Mouse (Mus musculus) forebrain, embryonic 11.5 days (tissue): ENCODE data around the gene Tubb4b. TPM values are rescaled to one million over a fixed set of nuclear protein-coding genes. Genes with fewer than 3 reads are reported as not detected.

Experiments
- ATAC-seq: fragments of 200-750 bp; cut with Nextera tagmentation; replicated peaks from 2 replicates; pipeline ENCODE4 v1.8.0; 2017; ENCODE audit warnings: moderate TSS enrichment; ENCODE audit not compliant: low FRiP score
- DNase-seq: peaks from one replicate; pipeline ENCODE4 v3.0.0-alpha.2; 2017; ENCODE audit warnings: low spot score
- H3K27ac ChIP-seq: fragments of 300-500 bp; sonication (generic); 2 replicates; pipeline ENCODE4 v1.5.1; 2014; ENCODE audit warnings: low read depth, low read length
- H3K27me3 ChIP-seq: fragments of 300-500 bp; sonication (generic); 2 replicates; pipeline ENCODE4 v1.6.1; 2014; ENCODE audit warnings: mild to moderate bottlenecking, low read length, mixed read lengths; ENCODE audit not compliant: control insufficient read depth, insufficient read depth
- H3K36me3 ChIP-seq: fragments of 300-500 bp; sonication (generic); 2 replicates; pipeline ENCODE4 v1.6.1; 2014; ENCODE audit warnings: mild to moderate bottlenecking, low read length, moderate library complexity, mixed read lengths; ENCODE audit not compliant: control insufficient read depth, insufficient read depth
- H3K4me1 ChIP-seq: fragments of 300-500 bp; sonication (generic); replicated peaks from 2 replicates; pipeline ENCODE4 v1.6.1; 2014; ENCODE audit warnings: low read length, mixed read lengths; ENCODE audit not compliant: control insufficient read depth, insufficient read depth
- H3K4me2 ChIP-seq: fragments of 300-500 bp; sonication (generic); 2 replicates; pipeline ENCODE4 v1.6.1; 2014; ENCODE audit warnings: low read depth, mild to moderate bottlenecking, low read length, moderate library complexity, mixed read lengths; ENCODE audit not compliant: severe bottlenecking
- H3K4me3 ChIP-seq: fragments of 300-500 bp; sonication (generic); 2 replicates; pipeline ENCODE4 v1.5.1; 2014; ENCODE audit warnings: low read depth, low read length
- H3K9ac ChIP-seq: fragments of 300-500 bp; sonication (generic); 2 replicates; pipeline ENCODE4 v1.6.1; 2014; ENCODE audit warnings: low read length
- H3K9me3 ChIP-seq: fragments of 300-500 bp; sonication (generic); 2 replicates; pipeline ENCODE4 v1.6.1; 2016; ENCODE audit warnings: low read length, mixed read lengths; ENCODE audit not compliant: control insufficient read depth
- WGBS: fragments of 180-500 bp; shearing (Covaris S2); extraction: QIAGEN DNeasy Blood & Tissue Kit; methylation state at CpG from one replicate; pipeline ENCODE4 v1.1.7; 2014; 5-methylcytosine and 5-hydroxymethylcytosine counted together
- polyA plus RNA-seq: library from polyadenylated mRNA; unstranded; fragments of >200 nt; fragmentation: Nextera tagmentation; extraction: Ambion mirVana; gene quantifications from 2 replicates; pipeline ENCODE4 v1.2.1, GENCODE M21; 2014

Gene Tubb4b
- polyA plus RNA-seq, 1 experiment from 2014 or later, result 615 TPM

GRCm38 (mm10) chr2:25224766-25225752 lies 557 bp upstream of the Tubb4b start:
- peaks cover 5% of the 10 kb centered on the region; the same call in 1 of the 2 replicates for H3K4me1 ChIP-seq
- peak overlapping the region; percentile 51 for H3K4me2 ChIP-seq
- H3K36me3 ChIP-seq, result no peaks in the 10 kb centered on the region
- H3K9me3 ChIP-seq, result no peaks in the 10 kb centered on the region
- no peaks in the 10 kb centered on the region for H3K27me3 ChIP-seq
- DNase-seq (peak; percentile 98), ATAC-seq (peak; percentile 97)
- H3K4me3 ChIP-seq, result peak overlapping the region; percentile 92
- 2% methylated on average over 41 of the region's 41 CpGs for WGBS
- peak overlapping the region; percentile 97 for H3K27ac ChIP-seq
- H3K9ac ChIP-seq, result peak overlapping the region; percentile 70

GRCm38 (mm10) chr2:25223681-25224491 lies 616 bp downstream of the Tubb4b start:
- 1% methylated on average over 52 of the region's 53 CpGs for WGBS
- Histone ChIP-seq H3K4me2 (peak overlapping the region; percentile 94), H3K27ac (peak overlapping the region; percentile 89), H3K4me1 (peaks cover 5% of the 10 kb centered on the region; the same call in 1 of the 2 replicates), H3K9me3 (no peaks in the 10 kb centered on the region), H3K36me3 (no peaks in the 10 kb centered on the region), H3K4me3 (peak overlapping the region; percentile 92), H3K27me3 (no peaks in the 10 kb centered on the region), H3K9ac (peak overlapping the region; percentile 86)
- ATAC-seq (peak; percentile 39), DNase-seq (peak; percentile 86)

GRCm38 (mm10) chr2:25221331-25221772 lies 3.1 kb downstream of the Tubb4b start:
- WGBS, result 79% methylated on average over 5 of the region's 5 CpGs
- Histone ChIP-seq H3K9ac (no peak overlapping the region), H3K4me2 (no peak overlapping the region), H3K9me3 (no peaks in the 10 kb centered on the region), H3K4me3 (no peak overlapping the region), H3K27me3 (no peaks in the 10 kb centered on the region), H3K27ac (no peak overlapping the region), H3K36me3 (no peaks in the 10 kb centered on the region), H3K4me1 (peaks cover 5% of the 10 kb centered on the region; the same call in 1 of the 2 replicates)
- ATAC-seq (no peak), DNase-seq (no peak)

- H3K27me3 ChIP-seq, result no peaks in the 10 kb centered on the region
- H3K4me2 ChIP-seq, result no peak within 1 kb of the TSS
- H3K27ac ChIP-seq, result no peak within 1 kb of the TSS
- H3K4me1 ChIP-seq, result peaks cover 2% of the 10 kb centered on the region; the same call in 1 of the 2 replicates
- no peak within 1 kb of the TSS for H3K9ac ChIP-seq
- no peaks in the 10 kb centered on the region for H3K9me3 ChIP-seq
- H3K4me3 ChIP-seq, result no peak within 1 kb of the TSS
- no peaks in the 10 kb centered on the region for H3K36me3 ChIP-seq
- DNase-seq (no peak), ATAC-seq (no peak)
Observed at GRCm38 (mm10) chr2:25218445-25218844, 6.1 kb downstream of the Tubb4b start, which contains the start of gene Fam166a. Gene Fam166a (plus strand): TSS chr2:25218745.

GRCm38 (mm10) chr2:25217666-25218065 lies 6.8 kb downstream of the Tubb4b start:
- 65% methylated on average over 2 of the region's 2 CpGs for WGBS
- no peak for DNase-seq
- H3K4me1 ChIP-seq, result no peaks in the 10 kb centered on the region
- H3K27ac ChIP-seq, result no peak overlapping the region
- no peaks in the 10 kb centered on the region for H3K36me3 ChIP-seq
- no peaks in the 10 kb centered on the region for H3K9me3 ChIP-seq
- no peak overlapping the region for H3K4me3 ChIP-seq
- no peak overlapping the region for H3K9ac ChIP-seq
- no peaks in the 10 kb centered on the region for H3K27me3 ChIP-seq
- H3K4me2 ChIP-seq, result no peak overlapping the region
- no peak for ATAC-seq

GRCm38 (mm10) chr2:25214444-25214843 lies 10.1 kb downstream of the Tubb4b start, which contains the start of gene Stpg3:
Gene Stpg3 (minus strand): TSS chr2:25214637.
- Histone ChIP-seq H3K9me3 (no peaks in the 10 kb centered on the region), H3K36me3 (no peaks in the 10 kb centered on the region), H3K27ac (no peak within 1 kb of the TSS), H3K9ac (no peak within 1 kb of the TSS), H3K4me3 (no peak within 1 kb of the TSS), H3K4me2 (no peak within 1 kb of the TSS), H3K4me1 (peaks cover 6% of the 10 kb centered on the region; the same call in 1 of the 2 replicates), H3K27me3 (no peaks in the 10 kb centered on the region)
- WGBS, result 78% methylated on average over 3 of the region's 3 CpGs
- ATAC-seq (no peak), DNase-seq (no peak)

- H3K36me3 ChIP-seq, result no peaks in the 10 kb centered on the region
- H3K9ac ChIP-seq, result no peak overlapping the region
- H3K4me2 ChIP-seq, result no peak overlapping the region
- H3K4me3 ChIP-seq, result no peak overlapping the region
- peaks cover 6% of the 10 kb centered on the region; the same call in 1 of the 2 replicates for H3K4me1 ChIP-seq
- no peak for ATAC-seq
- no peaks in the 10 kb centered on the region for H3K27me3 ChIP-seq
- H3K9me3 ChIP-seq, result no peaks in the 10 kb centered on the region
- DNase-seq, result no peak
- WGBS, result 69% methylated on average over 23 of the region's 23 CpGs
- H3K27ac ChIP-seq, result no peak overlapping the region
Observed at GRCm38 (mm10) chr2:25213266-25213865, 11.1 kb downstream of the Tubb4b start.

GRCm38 (mm10) chr2:25211121-25211670 lies 13.3 kb downstream of the Tubb4b start, which contains the start of gene Nelfb:
Gene Nelfb (minus strand): TSS chr2:25211489.
- Histone ChIP-seq H3K4me2 (peak within 1 kb of the TSS; percentile 75), H3K4me1 (peaks cover 6% of the 10 kb centered on the region; the same call in 1 of the 2 replicates), H3K27ac (peak within 1 kb of the TSS; percentile 57), H3K4me3 (peak within 1 kb of the TSS; percentile 78), H3K9me3 (no peaks in the 10 kb centered on the region), H3K9ac (peak within 1 kb of the TSS; percentile 89), H3K27me3 (no peaks in the 10 kb centered on the region), H3K36me3 (no peaks in the 10 kb centered on the region)
- peak; percentile 95 for DNase-seq
- WGBS, result under 1% methylated on average over 43 of the region's 44 CpGs
- peak; percentile 95 for ATAC-seq
